Mouse (Mus musculus): ENCODE results near the gene Klhl5. TPM values are rescaled to one million over a fixed set of nuclear protein-coding genes. Genes with fewer than 3 reads are reported as not detected.

Klhl5 gene
- polyA plus RNA-seq, 1 experiment from 2014 or later = 72.0 TPM

DNA sequence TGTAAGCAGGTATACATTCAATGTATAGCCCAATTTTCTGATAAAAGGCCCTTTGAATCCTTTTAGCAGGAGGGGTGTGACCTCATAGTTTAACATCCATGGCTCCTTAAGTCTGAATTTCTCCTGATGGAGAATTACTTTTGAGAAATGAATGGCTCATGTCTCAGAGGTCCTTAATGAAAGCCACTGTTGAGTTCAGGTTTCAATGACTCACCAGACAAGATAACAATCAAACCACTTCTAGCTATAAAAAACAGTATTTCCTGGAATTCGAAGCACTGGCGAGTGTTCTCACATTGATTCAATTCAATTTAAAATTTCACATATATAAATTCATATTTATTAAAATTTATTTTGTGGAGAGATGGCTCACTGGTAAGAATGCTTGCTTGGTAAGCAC is 21.1 kb downstream of the Klhl5 start:
- WGBS = 63% methylated on average over 2 of the region's 2 CpGs
- no peaks in the 10 kb centered on the region for H3K36me3 ChIP-seq (ENCODE audit: insufficient read depth, low read length)
- ATAC-seq (no peak), DNase-seq (ENCODE audit: low spot score) (no peak)
- TF ChIP-seq EP300 (IDR thresholded peaks at IDR 0.05) (no peak), CTCF (IDR thresholded peaks at IDR 0.05) (no peak)
- H3K9me3 ChIP-seq (ENCODE audit: low read length) = no peaks in the 10 kb centered on the region
- no peak overlapping the region for H3K9ac ChIP-seq (replicated peaks; ENCODE audit: low read depth)
- H3K4me1 ChIP-seq (ENCODE audit: insufficient read depth, low read depth, low read length) = no peaks in the 10 kb centered on the region
- H3K27ac ChIP-seq (ENCODE audit: low read length) = no peak overlapping the region
- H3K27me3 ChIP-seq (replicated peaks; ENCODE audit: insufficient read depth, low read length) = no peaks in the 10 kb centered on the region
- no peak overlapping the region for H3K4me2 ChIP-seq (replicated peaks; ENCODE audit: low read depth, low read length)
- no peak overlapping the region for H3K4me3 ChIP-seq (ENCODE audit: low read depth, low read length)

DNA sequence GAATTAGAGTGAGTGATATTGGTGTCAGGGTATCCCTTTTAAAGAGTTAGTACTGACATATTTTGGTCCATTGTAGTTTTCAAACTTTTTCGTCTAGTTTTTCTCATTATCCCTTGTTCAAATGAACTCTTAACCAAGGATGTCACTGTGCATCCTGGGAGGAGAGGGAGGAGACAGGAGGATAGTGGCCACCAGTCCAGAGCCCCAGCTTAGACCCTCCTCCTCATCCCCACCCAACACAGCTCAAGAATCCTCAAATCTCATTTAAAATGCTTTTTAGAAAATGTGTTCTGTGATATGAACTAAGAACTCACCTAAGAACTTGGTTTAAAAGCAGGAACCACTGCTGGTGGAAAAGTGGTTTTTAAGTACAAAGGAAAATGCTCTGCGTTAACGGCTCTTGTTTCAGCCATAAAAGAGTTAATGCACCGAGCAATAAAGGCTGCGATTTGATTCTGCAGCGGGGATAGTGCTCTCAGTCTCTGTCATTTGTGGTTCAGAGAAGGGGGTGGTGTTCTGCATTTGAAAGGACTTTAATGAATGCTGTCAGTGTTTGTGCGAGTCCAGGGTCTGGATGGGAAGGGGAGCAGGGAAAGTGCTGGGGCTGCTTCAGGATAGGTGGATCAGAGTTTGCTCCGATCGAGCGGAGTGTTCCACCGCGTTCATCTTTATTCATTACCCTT is 23.3 kb downstream of the Klhl5 start:
- ATAC-seq = no peak
- 14% methylated on average over 12 of the region's 12 CpGs for WGBS
- 0 out of 2 replicates have a peak overlapping the region, but pooled peaks have one; percentile 17 for H3K9ac ChIP-seq (replicated peaks; ENCODE audit: low read depth)

DNA sequence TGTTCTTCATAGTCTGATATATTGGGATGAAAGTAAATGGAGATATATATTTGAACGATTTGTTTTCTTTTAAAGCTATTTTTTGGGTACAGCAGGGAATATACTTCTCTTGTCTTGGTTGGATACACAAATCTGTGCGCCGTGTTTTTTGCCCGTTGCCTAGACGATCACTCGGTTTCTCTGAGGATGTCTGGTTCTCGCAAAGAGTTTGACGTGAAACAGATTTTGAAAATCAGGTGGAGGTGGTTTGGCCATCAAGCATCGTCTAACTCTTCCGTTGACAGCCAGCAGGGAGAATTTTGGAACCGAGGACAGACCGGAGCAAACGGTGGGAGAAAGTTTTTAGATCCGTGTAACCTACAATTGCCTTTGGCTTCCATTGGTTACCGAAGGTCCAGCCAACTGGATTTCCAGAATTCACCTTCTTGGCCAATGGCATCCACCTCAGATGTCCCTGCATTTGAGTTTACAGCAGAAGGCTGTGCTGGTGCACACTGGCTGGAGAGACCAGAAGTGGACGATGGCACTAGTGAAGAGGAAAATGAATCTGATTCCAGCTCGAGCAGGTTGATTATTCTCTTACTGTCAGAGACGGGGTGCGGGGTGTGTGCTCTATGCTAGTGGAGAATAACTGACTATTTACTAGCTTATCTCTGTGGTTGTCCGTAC is 24.0 kb downstream of the Klhl5 start:
- peak overlapping the region; percentile 43 for H3K4me2 ChIP-seq (replicated peaks; ENCODE audit: low read depth, low read length)
- ATAC-seq (no peak), DNase-seq (ENCODE audit: low spot score) (no peak)
- no peaks in the 10 kb centered on the region for H3K9me3 ChIP-seq (ENCODE audit: low read length)
- H3K4me1 ChIP-seq (ENCODE audit: insufficient read depth, low read depth, low read length) = no peaks in the 10 kb centered on the region
- peak overlapping the region; percentile 24; the same call in 1 of the 2 replicates for H3K4me3 ChIP-seq (ENCODE audit: low read depth, low read length)
- no peaks in the 10 kb centered on the region for H3K36me3 ChIP-seq (ENCODE audit: insufficient read depth, low read length)
- no peak for TF ChIP-seq EP300 (IDR thresholded peaks at IDR 0.05)
- no peak for TF ChIP-seq CTCF (IDR thresholded peaks at IDR 0.05)
- no peak overlapping the region for H3K9ac ChIP-seq (replicated peaks; ENCODE audit: low read depth)
- no peak overlapping the region for H3K27ac ChIP-seq (ENCODE audit: low read length)
- WGBS = 36% methylated on average over 20 of the region's 20 CpGs
- H3K27me3 ChIP-seq (replicated peaks; ENCODE audit: insufficient read depth, low read length) = no peaks in the 10 kb centered on the region

More for the DNA sequence above, 23.3 kb downstream of the Klhl5 start:
- Histone ChIP-seq H3K4me2 (replicated peaks; ENCODE audit: low read depth, low read length) (peak overlapping the region; percentile 43), H3K4me1 (ENCODE audit: insufficient read depth, low read depth, low read length) (no peaks in the 10 kb centered on the region), H3K36me3 (ENCODE audit: insufficient read depth, low read length) (no peaks in the 10 kb centered on the region), H3K4me3 (ENCODE audit: low read depth, low read length) (peak overlapping the region; percentile 24; the same call in 1 of the 2 replicates), H3K27ac (ENCODE audit: low read length) (no peak overlapping the region), H3K27me3 (replicated peaks; ENCODE audit: insufficient read depth, low read length) (no peaks in the 10 kb centered on the region), H3K9me3 (ENCODE audit: low read length) (no peaks in the 10 kb centered on the region)
- TF ChIP-seq EP300 (IDR thresholded peaks at IDR 0.05) (no peak), CTCF (IDR thresholded peaks at IDR 0.05) (no peak)
- no peak for DNase-seq (ENCODE audit: low spot score)

DNA sequence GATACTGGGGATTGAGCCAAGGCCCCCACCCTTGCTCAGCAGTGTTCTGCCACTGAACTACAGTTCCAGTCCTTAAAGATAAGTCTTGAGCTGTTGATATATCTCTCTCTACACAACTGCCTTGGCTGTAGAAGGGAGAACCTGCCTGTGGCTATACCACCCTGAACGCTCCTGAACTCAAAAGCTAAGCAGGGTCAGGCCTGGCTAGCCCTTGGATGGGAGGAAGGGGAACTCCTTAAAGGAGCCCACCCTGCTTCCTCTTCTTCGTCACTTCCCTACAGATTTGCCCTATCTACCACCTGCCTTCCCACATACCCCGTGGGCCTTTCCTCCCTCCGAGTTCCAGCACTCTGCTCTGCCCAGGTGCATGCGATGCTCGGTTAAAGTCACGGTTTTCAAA is 28.8 kb downstream of the Klhl5 start:
- WGBS = 81% methylated on average over 7 of the region's 7 CpGs
- Histone ChIP-seq H3K9me3 (ENCODE audit: low read length) (no peaks in the 10 kb centered on the region), H3K4me3 (ENCODE audit: low read depth, low read length) (no peak overlapping the region), H3K27me3 (replicated peaks; ENCODE audit: insufficient read depth, low read length) (no peaks in the 10 kb centered on the region), H3K4me2 (replicated peaks; ENCODE audit: low read depth, low read length) (no peak overlapping the region), H3K36me3 (ENCODE audit: insufficient read depth, low read length) (no peaks in the 10 kb centered on the region), H3K9ac (replicated peaks; ENCODE audit: low read depth) (no peak overlapping the region), H3K27ac (ENCODE audit: low read length) (no peak overlapping the region), H3K4me1 (ENCODE audit: insufficient read depth, low read depth, low read length) (no peaks in the 10 kb centered on the region)
- ATAC-seq (no peak), DNase-seq (ENCODE audit: low spot score) (no peak)
- TF ChIP-seq CTCF (IDR thresholded peaks at IDR 0.05) (no peak), EP300 (IDR thresholded peaks at IDR 0.05) (no peak)

DNA sequence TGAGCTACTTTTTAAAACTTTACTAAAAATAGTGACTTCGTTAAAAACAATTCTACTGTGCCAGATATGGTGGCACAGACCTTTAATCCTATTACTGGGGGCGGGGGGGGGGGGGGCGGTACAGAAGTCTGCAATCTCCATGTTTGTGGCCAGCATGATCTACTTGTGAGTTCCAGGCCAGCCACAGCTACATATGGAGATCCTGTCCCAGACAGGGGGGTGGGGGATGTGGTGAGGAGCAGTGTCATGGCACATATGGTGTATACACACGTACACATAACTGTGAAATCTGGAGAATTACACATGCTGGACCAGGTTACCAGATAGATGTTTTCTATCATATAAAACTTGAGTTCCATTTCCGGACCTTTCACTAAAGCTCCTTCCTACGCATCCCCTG is 29.7 kb downstream of the Klhl5 start:
- WGBS = 88% methylated on average over 6 of the region's 6 CpGs
- H3K36me3 ChIP-seq (ENCODE audit: insufficient read depth, low read length) = no peaks in the 10 kb centered on the region
- no peak overlapping the region for H3K4me2 ChIP-seq (replicated peaks; ENCODE audit: low read depth, low read length)
- H3K4me3 ChIP-seq (ENCODE audit: low read depth, low read length) = no peak overlapping the region
- DNase-seq (ENCODE audit: low spot score) (no peak), ATAC-seq (no peak)
- no peaks in the 10 kb centered on the region for H3K4me1 ChIP-seq (ENCODE audit: insufficient read depth, low read depth, low read length)
- H3K27ac ChIP-seq (ENCODE audit: low read length) = no peak overlapping the region
- no peaks in the 10 kb centered on the region for H3K27me3 ChIP-seq (replicated peaks; ENCODE audit: insufficient read depth, low read length)
- no peak overlapping the region for H3K9ac ChIP-seq (replicated peaks; ENCODE audit: low read depth)
- no peaks in the 10 kb centered on the region for H3K9me3 ChIP-seq (ENCODE audit: low read length)
- TF ChIP-seq CTCF (IDR thresholded peaks at IDR 0.05) = no peak
- no peak for TF ChIP-seq EP300 (IDR thresholded peaks at IDR 0.05)

DNA sequence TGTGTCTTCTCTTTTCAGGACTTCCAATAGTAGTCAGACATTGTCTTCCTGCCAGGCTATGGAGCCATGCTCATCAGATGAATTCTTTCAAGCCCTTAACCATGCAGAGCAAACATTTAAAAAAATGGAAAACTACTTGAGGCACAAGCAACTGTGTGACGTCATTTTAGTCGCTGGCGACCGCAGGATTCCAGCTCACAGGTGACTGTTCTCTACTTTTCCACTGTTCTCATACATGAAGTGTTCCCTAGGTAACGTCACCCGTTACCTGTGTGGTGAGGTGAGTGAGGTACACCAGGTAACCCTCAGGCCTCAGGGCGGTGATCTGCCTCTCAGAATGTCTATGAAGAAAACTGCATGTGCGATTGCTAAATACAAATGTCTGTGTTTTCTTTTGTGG is 33.9 kb downstream of the Klhl5 start:
- ATAC-seq = peak; percentile 79
- H3K9ac ChIP-seq (replicated peaks; ENCODE audit: low read depth) = no peak overlapping the region
- no peak for TF ChIP-seq CTCF (IDR thresholded peaks at IDR 0.05)
- no peak for TF ChIP-seq EP300 (IDR thresholded peaks at IDR 0.05)
- DNase-seq (ENCODE audit: low spot score) = peak; percentile 74
- peaks cover 12% of the 10 kb centered on the region; the same call in 1 of the 2 replicates for H3K36me3 ChIP-seq (ENCODE audit: insufficient read depth, low read length)
- no peaks in the 10 kb centered on the region for H3K4me1 ChIP-seq (ENCODE audit: insufficient read depth, low read depth, low read length)
- H3K27me3 ChIP-seq (replicated peaks; ENCODE audit: insufficient read depth, low read length) = no peaks in the 10 kb centered on the region
- H3K27ac ChIP-seq (ENCODE audit: low read length) = no peak overlapping the region
- H3K4me3 ChIP-seq (ENCODE audit: low read depth, low read length) = no peak overlapping the region
- no peaks in the 10 kb centered on the region for H3K9me3 ChIP-seq (ENCODE audit: low read length)
- WGBS = 59% methylated on average over 8 of the region's 8 CpGs
- H3K4me2 ChIP-seq (replicated peaks; ENCODE audit: low read depth, low read length) = no peak overlapping the region
